Mouse (Mus musculus) cerebellum, adult 18-20 months (tissue): ENCODE data around the gene Prr5.
A peak's percentile ranks its signal among the peaks of the same experiment; 100 is the strongest.

Experiments
- DNase-seq, 2 experiments: peaks; one replicate each; pipeline ENCODE4 v3.0.0; 2021

Prr5 gene

GRCm38 (mm10) chr15:84657384-84658064 is 11.9 kb upstream of the Prr5 start:
- no peak for DNase-seq

DNA sequence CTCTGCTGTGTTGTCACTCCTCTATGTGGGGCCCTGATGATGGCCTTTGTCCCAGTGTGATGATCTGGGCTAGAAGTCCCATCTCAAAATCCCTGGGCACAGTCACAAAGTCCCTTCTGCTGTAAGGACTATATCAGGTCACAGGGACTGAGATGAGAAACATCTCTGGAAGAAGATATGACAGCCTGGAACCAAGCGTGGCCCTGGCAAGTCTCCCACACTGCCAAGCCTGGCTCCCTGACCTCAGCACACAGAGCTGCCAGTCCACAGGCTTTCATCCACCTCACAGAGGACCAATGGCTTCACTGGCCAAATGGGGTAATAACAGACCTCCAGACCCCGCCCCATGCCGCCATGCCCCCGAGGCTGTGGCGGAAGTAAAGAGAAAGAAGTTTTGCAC is 10.8 kb upstream of the Prr5 start:
- DNase-seq = no peak

DNA sequence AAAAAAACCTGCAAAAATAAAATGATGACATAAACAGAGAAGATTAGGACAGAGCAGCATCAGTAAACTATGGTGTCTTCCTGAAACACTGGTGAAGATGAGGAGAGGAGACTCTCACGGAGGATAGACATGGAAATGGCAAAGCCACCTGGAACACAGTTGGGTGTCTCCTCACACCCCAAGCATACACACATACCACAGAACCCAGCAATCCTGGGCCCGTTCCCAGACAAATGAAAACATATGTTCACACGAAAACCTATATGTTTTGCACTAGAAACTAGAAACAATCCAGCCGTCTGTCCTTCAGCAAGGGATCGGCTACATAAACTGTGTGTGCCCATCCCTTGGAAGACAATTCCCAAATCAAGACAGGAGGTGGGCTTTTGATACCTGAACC is 9.6 kb upstream of the Prr5 start:
- DNase-seq = no peak

- no peak for DNase-seq
Measured at GRCm38 (mm10) chr15:84661274-84661673, 8.1 kb upstream of the Prr5 start.

- DNase-seq = peak; percentile 36 to 43
Measured at GRCm38 (mm10) chr15:84662952-84663684, 6.3 kb upstream of the Prr5 start.

DNA sequence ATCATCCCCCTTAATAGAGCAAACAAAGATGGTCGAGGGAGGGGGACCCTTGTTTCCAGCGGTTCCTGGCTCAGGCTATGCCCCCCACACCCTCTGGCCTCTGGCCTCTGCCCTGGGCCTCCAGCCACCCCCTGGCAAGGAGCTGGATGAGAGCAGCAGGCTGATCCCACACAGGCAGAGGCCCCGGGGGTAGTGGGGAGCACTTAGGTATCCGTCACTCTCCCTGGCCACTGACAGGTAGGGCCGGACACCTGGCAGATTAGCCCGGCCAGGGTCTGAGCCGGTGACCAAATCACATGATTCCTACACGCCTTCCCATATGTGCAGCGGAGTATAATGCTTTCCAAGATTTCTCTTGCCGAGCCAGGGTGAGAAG is 5.7 kb upstream of the Prr5 start:
- DNase-seq = no peak

DNA sequence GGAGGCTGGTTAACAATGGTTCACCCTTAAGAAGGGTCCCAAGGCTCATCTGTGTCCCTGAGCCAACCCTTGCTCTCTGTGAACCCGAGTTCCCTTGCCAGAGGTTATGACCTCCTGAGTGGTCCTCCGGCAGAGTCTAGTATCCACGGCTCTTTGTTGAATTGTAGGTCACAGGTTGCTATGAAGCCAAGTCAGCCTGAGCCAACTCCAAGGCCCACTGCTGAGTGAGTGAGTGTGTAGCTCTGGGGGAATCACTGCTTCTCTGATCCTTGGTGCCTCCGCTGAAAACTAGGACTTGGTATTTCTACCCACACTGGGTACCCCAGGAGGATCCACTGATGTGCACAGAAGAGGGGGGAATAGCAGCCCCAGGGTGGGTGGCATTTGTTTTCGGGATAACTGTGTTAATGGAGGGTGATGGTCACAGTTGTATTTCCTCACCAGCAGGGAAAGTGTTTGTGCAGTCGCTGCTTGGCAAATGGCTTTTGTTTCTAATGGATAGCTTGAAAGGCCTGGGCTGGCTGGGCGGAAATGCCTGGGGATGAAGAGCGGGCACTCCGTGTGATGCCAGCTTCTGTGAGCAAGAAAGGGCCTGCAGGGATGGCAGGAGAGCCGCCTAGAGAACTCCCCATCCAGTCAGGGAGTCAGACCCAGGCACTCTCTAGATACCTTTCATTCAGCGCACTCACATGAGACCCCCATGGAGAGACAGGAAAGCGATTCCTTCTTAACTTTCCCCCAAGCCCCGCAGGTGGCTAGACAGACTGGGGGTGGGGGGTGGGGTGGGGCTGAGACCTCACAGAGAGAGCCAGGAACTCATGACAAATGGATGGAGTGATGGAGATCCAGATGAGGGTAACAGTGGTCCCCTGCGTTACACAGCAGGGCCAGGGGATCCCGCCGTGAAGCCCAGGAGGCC is 4.6 kb upstream of the Prr5 start:
- DNase-seq = peak in 1 of 2 experiments; percentile 18

DNA sequence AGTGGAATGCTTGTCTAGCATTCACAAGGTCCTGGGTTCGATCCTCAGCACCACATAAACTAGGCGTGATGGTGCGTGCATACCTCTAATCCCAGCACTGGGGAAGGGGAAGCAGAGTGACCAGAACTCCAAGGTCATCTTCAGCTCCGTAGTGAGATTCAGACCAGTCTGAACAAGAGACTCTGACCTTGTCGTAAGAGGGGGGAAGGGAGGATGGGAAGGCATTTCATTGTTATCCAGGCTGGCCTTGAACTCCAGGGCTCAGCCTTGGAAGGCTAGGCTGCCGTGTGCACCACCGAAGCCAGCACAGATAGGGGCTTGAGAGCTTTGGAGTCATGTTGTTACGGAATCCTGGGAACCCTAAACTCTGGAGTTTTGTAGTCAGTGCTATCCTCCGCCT is 3.8 kb upstream of the Prr5 start:
- DNase-seq = no peak

DNA sequence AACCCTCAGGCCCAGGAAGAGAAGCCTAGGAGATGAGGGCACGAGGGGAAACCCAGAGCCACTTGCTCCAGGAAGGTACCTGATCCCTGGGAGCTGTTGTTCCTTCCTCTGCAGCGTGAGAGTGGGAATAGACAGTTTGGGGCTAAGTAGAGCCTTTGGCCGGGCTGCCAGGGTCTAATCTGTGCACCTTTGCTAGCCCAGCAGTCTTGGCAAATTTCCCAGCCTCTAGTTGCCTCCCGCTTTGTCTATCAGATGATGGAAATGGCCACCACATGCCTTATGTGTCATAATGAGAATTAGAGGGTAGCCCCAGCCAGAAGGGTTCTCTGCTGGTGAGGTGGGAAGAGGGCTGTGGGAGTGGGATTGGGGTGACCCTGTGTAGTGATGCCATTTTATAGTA is 3.4 kb upstream of the Prr5 start:
- no peak for DNase-seq

DNA sequence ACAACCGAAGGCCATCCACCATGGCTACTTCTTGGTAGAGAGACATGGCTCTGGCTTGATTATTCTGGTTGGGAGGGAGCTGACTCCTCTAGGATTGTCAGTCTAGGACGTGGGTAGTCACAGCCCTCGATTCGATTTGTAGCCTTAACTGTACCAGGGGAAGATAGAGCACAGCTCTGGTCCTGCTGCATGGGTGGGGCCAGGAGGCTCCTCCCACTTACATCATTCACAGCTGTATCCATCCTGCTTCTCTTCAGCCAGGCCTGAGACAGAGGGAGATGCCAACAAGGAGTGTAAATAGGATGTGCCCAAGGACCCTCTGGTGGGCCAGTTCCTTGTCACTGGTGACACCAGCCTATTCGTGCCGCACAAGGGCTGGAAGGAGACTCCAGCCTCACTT is 1.8 kb upstream of the Prr5 start:
- DNase-seq = no peak

DNA sequence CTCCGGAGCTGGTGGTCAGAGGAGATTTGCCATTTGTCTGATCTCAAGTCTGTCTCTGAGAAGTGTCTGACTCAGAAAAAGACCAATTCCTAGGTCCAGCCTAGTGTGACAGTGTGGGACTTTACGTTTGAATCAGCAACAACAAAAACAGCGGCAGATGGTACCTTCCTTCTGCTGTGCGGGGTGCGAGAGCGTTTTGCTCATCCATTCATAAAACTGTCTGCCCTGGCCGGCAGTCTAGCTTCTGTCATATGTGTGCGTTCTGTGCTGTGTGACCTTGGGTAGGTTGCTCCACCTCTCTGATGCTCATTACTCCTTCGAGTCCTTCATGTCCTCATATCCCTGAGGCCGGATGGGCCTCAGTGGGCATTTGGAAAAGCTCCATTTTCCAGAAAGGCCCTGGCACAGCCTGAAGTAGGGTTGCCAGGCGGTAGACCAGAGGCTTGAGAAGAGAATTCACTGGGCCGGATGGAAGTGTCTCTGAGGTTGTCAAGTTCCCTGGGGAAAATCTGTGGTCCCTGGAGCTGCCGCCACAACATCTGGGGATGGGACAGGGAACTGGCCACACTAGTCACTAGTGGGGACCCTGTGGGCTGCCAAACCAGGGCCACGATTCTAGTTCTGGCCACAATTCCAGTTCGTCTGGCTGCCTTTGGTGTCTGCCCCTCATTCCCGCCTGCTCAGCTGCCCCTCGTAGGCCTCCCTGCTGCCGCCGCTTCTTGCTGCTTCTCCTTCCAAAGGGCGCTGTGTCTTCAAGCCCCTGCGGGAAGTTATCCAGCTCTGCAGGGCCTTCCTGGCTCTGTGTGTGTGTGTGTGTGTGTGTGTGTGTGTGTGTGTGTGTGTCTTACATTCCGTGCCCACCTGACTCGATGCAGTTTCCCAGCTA is 594 bp downstream of the Prr5 start:
- peak in 1 of 2 experiments; percentile 22 for DNase-seq

DNA sequence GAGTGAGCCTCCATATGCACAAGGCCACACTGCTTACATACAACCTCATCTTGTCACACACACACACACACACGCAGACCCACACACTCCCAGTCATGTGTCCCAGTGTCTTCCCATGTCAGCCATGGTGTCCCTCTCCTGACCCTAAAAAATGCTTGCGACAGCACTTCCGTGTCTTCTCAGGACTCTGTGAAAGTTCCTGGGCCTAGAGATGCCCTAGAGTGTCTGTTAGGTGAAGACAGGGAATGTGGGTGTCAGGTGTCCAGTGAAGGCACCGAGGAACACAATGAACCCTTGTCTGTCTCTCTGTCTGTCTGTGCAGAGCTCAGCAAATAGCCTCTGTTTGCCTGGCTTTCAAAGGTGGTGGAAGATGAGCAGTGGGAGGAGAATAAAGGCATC is 1.2 kb downstream of the Prr5 start:
- no peak for DNase-seq

DNA sequence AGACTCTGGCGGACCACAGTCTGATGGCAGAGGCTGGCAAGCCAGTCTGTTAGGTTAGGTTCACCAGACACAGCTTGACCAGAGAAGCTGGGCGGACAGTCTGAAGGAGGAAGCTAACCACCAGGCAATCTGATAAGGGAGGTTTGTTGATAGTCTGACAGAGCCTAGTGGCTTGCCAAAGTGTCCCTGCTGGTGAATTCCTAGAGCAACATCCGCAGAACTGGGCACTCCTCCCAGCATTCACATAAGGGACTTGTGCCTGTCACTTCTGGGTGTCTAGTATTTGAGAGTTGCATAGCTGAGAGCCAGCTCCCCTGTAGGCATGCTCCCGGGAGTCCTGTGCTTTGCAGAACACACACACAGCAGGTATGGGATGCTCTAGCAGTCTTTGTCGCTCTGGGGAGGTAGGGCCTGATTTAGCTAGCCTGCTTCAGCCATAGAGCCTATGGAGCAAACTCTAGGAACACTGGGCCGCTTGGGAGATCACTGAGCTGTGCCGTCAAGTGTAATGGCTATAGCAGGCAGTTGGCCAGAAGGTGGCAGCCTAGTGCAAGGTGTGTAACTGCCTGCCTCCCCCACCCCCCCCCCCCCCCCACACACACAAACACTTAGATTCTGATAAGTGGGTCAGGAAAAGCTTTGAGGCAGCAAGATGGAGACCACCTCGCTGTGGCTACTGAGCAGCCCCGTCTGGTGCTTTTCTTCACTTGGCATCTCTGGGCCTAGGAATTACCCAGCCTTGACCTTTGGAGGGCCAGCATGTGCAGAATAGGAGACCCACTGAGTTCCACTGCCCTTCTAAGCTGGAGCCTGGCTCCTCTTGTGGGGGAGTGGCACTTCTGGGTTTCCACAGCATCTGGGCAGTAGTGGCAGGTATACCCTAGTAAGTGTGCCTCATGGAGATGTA is 2.2 kb downstream of the Prr5 start:
- peak; percentile 36 to 44 for DNase-seq

- DNase-seq = no peak
Measured at GRCm38 (mm10) chr15:84672308-84672615, 2.8 kb downstream of the Prr5 start.

- DNase-seq = no peak
Measured at GRCm38 (mm10) chr15:84672616-84673015, 3.2 kb downstream of the Prr5 start.

- no peak for DNase-seq
Measured at GRCm38 (mm10) chr15:84674329-84675067, 5.1 kb downstream of the Prr5 start.

DNA sequence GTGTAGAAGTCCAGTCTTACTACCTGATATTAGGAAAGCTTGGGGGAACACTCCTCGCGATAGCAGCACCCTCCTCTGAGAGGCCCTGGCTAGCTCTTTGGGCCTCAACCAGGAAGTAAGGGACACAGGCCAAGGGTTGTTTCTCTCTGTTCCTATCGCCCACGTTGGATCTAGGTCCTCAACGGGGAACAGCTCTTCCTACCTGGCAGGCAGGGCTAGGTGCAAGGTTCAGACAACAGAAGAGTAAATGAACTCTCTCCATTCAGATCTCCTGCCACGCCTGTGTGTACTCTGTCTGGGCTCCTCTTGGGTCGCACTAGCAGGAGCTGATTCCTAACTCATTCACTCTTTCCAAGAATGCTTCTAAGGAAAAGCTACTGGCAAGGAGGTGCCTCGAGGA is 5.9 kb downstream of the Prr5 start:
- DNase-seq = no peak

DNA sequence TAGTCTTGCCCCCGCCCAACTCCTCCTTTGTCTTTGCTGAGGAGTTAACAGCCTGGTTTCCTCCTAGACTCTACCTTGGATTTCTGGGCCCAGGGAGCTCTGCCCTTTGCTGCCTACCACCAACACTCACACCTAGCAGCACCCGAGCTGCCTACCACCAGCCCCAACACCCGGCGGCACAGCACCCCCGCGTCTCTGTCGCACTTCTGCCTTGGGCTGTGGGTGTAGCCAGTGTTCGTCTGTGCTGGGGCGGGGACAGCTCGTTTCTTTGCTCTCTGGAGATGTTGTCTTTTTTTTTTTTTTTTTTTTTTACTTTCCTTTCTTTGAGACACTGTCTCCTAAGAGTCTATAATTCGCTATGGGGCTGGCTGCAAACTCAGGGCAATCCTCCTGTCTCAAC is 8.5 kb downstream of the Prr5 start:
- DNase-seq = no peak

DNA sequence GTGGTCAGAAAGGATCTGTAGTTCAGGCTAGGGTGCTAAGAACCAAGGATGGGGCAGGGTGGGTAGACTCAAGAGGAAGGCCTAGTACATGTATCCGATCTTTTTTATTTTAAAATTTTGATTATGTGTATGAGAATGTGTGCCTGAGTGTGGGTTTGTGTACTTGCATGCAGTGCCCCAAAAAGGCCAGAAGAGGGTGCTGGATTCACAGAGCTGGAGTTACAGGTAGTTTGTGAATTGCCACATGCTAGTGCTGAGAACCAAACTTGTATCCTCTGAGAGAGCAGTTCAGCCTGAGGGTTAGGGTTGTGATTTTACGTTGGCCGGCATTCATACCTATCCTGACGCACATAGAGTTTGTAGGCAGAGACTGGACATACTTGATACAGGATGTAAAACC is 9.7 kb downstream of the Prr5 start:
- no peak for DNase-seq

GRCm38 (mm10) chr15:84679794-84680193 is 10.4 kb downstream of the Prr5 start:
- no peak for DNase-seq
